In genomic region chr17:77968510-77968909, GRCm38 (mm10) we compare ENCODE assay signal across 14 mouse cellular contexts.
"Had no signal": no experiment of that assay in that cellular context is flagged by ENCODE, and none has a peak within 500 bp of the region (broad histone marks: within the 10 kb centered on the region; RNA-seq: fewer than 3 reads in every experiment).

No protein-coding gene starts in this region.

- DNase-seq: gastrocnemius, adult 2 months; gastrocnemius, postnatal 10 days; gastrocnemius, postnatal 25 days; heart, adult 2 months; heart, postnatal 14 days; heart, postnatal 36 days; kidney, adult 11 months; kidney, adult 9 months; kidney, postnatal 14 days; kidney, postnatal 4 days; left cerebral cortex, postnatal 4 days had no signal

- ATAC-seq: hindbrain, postnatal 0 days; intestine, embryonic 16.5 days; liver, embryonic 12.5 days had no signal
